Mouse (Mus musculus) intestine, embryonic 15.5 days (tissue): ENCODE data around the gene Spef1. TPM values are rescaled to one million over a fixed set of nuclear protein-coding genes. Genes with fewer than 3 reads are reported as not detected.

Source experiments
- ATAC-seq: fragments of 200-750 bp; cut with Nextera tagmentation; 2 replicates; pipeline ENCODE4 v1.8.0; 2017; ENCODE audit warnings: moderate TSS enrichment, moderate library complexity
- H3K27ac ChIP-seq: fragments of 300-500 bp; sonication (generic); 2 replicates; pipeline ENCODE4 v1.5.1; 2015; ENCODE audit warnings: mild to moderate bottlenecking, inconsistent platforms
- H3K27me3 ChIP-seq: fragments of 300-500 bp; sonication (generic); replicated peaks from 2 replicates; pipeline ENCODE4 v1.6.1; 2015; ENCODE audit warnings: inconsistent platforms
- H3K36me3 ChIP-seq: fragments of 300-500 bp; sonication (generic); 2 replicates; pipeline ENCODE4 v1.6.1; 2015; ENCODE audit warnings: inconsistent platforms
- H3K4me1 ChIP-seq: fragments of 300-500 bp; sonication (generic); replicated peaks from 2 replicates; pipeline ENCODE4 v1.6.1; 2015; ENCODE audit warnings: inconsistent platforms
- H3K4me2 ChIP-seq: fragments of 300-500 bp; sonication (generic); replicated peaks from 2 replicates; pipeline ENCODE4 v1.6.1; 2015; ENCODE audit warnings: mild to moderate bottlenecking, inconsistent platforms
- H3K4me3 ChIP-seq: fragments of 300-500 bp; sonication (generic); replicated peaks from 2 replicates; pipeline ENCODE4 v1.5.1; 2015; ENCODE audit warnings: inconsistent platforms
- H3K9ac ChIP-seq: fragments of 300-500 bp; sonication (generic); 2 replicates; pipeline ENCODE4 v1.6.1; 2015; ENCODE audit warnings: inconsistent platforms
- H3K9me3 ChIP-seq: fragments of 300-500 bp; sonication (generic); 2 replicates; pipeline ENCODE4 v1.6.1; 2016; ENCODE audit warnings: inconsistent platforms
- WGBS: fragments of 180-500 bp; shearing (Covaris S2); methylation state at CpG from one replicate; pipeline ENCODE4 v1.1.7; 2015; 5-methylcytosine and 5-hydroxymethylcytosine counted together
- polyA plus RNA-seq: library from polyadenylated mRNA; unstranded; fragments of >200 nt; fragmentation: Nextera tagmentation; extraction: Ambion mirVana; gene quantifications from 2 replicates; pipeline ENCODE4 v1.2.1, GENCODE M21; 2015

The Spef1 gene
- polyA plus RNA-seq, 1 experiment from 2014 or later, result 4.3 TPM

GRCm38 (mm10) chr2:131179246-131179886 is 7.7 kb downstream of the Spef1 start:
- peak overlapping the region; percentile 80 for H3K4me3 ChIP-seq
- WGBS, result under 1% methylated on average over 62 of the region's 67 CpGs
- no peaks in the 10 kb centered on the region for H3K27me3 ChIP-seq
- no peaks in the 10 kb centered on the region for H3K9me3 ChIP-seq
- peak overlapping the region; percentile 92 for H3K27ac ChIP-seq
- ATAC-seq, result peak; percentile 66
- peak overlapping the region; percentile 91 for H3K9ac ChIP-seq
- peak overlapping the region; percentile 97 for H3K4me2 ChIP-seq
- H3K4me1 ChIP-seq, result peaks cover 35% of the 10 kb centered on the region
- 0 out of 2 replicates have a peak, but pooled peaks cover 2% of the 10 kb centered on the region for H3K36me3 ChIP-seq

GRCm38 (mm10) chr2:131178828-131179245 is 8.2 kb downstream of the Spef1 start:
- H3K4me2 ChIP-seq, result peak overlapping the region; percentile 97
- ATAC-seq, result no peak
- H3K9ac ChIP-seq, result peak overlapping the region; percentile 91
- H3K27me3 ChIP-seq, result no peaks in the 10 kb centered on the region
- WGBS, result 26% methylated on average over 26 of the region's 26 CpGs
- H3K27ac ChIP-seq, result peak overlapping the region; percentile 92
- 0 out of 2 replicates have a peak, but pooled peaks cover 2% of the 10 kb centered on the region for H3K36me3 ChIP-seq
- H3K4me3 ChIP-seq, result peak overlapping the region; percentile 80
- H3K4me1 ChIP-seq, result peaks cover 35% of the 10 kb centered on the region
- no peaks in the 10 kb centered on the region for H3K9me3 ChIP-seq

- no peaks in the 10 kb centered on the region for H3K27me3 ChIP-seq
These were observed 9.2 kb downstream of the Spef1 start for GRCm38 (mm10) chr2:131177932-131178331.

GRCm38 (mm10) chr2:131176491-131176890 is 10.6 kb downstream of the Spef1 start:
- H3K4me3 ChIP-seq, result peak overlapping the region; percentile 80

More at GRCm38 (mm10) chr2:131177932-131178331, 9.2 kb downstream of the Spef1 start:
- H3K9me3 ChIP-seq, result no peaks in the 10 kb centered on the region
- H3K9ac ChIP-seq, result peak overlapping the region; percentile 91
- ATAC-seq, result no peak
- 68% methylated on average over 9 of the region's 9 CpGs for WGBS
- peak overlapping the region; percentile 80 for H3K4me3 ChIP-seq
- peak overlapping the region; percentile 92 for H3K27ac ChIP-seq
- peak overlapping the region; percentile 97 for H3K4me2 ChIP-seq
- H3K4me1 ChIP-seq, result peaks cover 35% of the 10 kb centered on the region
- H3K36me3 ChIP-seq, result 0 out of 2 replicates have a peak, but pooled peaks cover 2% of the 10 kb centered on the region

GRCm38 (mm10) chr2:131175945-131176309 is 11.2 kb downstream of the Spef1 start:
- Histone ChIP-seq H3K9me3 (no peaks in the 10 kb centered on the region), H3K4me1 (peaks cover 45% of the 10 kb centered on the region), H3K4me3 (peak overlapping the region; percentile 80; the same call in 1 of the 2 replicates), H3K4me2 (peak overlapping the region; percentile 97), H3K27me3 (peaks cover 15% of the 10 kb centered on the region), H3K9ac (no peak overlapping the region), H3K36me3 (0 out of 2 replicates have a peak, but pooled peaks cover 2% of the 10 kb centered on the region), H3K27ac (peak overlapping the region; percentile 92)
- no peak for ATAC-seq
- WGBS, result 81% methylated on average over 1 of the region's 1 CpGs

More at GRCm38 (mm10) chr2:131176491-131176890, 10.6 kb downstream of the Spef1 start:
- peaks cover 12% of the 10 kb centered on the region for H3K27me3 ChIP-seq
- H3K36me3 ChIP-seq, result 0 out of 2 replicates have a peak, but pooled peaks cover 2% of the 10 kb centered on the region
- H3K27ac ChIP-seq, result peak overlapping the region; percentile 92
- peaks cover 39% of the 10 kb centered on the region for H3K4me1 ChIP-seq
- H3K9ac ChIP-seq, result 0 out of 2 replicates have a peak overlapping the region, but pooled peaks have one; percentile 14
- H3K9me3 ChIP-seq, result no peaks in the 10 kb centered on the region
- peak overlapping the region; percentile 97 for H3K4me2 ChIP-seq
- ATAC-seq, result peak; percentile 75
- 49% methylated on average over 5 of the region's 5 CpGs for WGBS

GRCm38 (mm10) chr2:131175286-131175944 is 11.7 kb downstream of the Spef1 start:
- peak overlapping the region; percentile 92 for H3K27ac ChIP-seq
- 0 out of 2 replicates have a peak, but pooled peaks cover 2% of the 10 kb centered on the region for H3K36me3 ChIP-seq
- ATAC-seq, result no peak
- H3K4me3 ChIP-seq, result no peak overlapping the region
- peaks cover 47% of the 10 kb centered on the region for H3K4me1 ChIP-seq
- H3K4me2 ChIP-seq, result peak overlapping the region; percentile 97
- no peaks in the 10 kb centered on the region for H3K9me3 ChIP-seq
- WGBS, result 57% methylated on average over 3 of the region's 3 CpGs
- no peak overlapping the region for H3K9ac ChIP-seq
- peaks cover 15% of the 10 kb centered on the region for H3K27me3 ChIP-seq

- ATAC-seq, result 0 out of 2 replicates have a peak, but pooled peaks have one; percentile 16
- H3K27me3 ChIP-seq, result peaks cover 15% of the 10 kb centered on the region
These were observed 12.4 kb downstream of the Spef1 start for GRCm38 (mm10) chr2:131174700-131175099.

GRCm38 (mm10) chr2:131172322-131172721 is 14.8 kb downstream of the Spef1 start:
- peaks cover 15% of the 10 kb centered on the region for H3K27me3 ChIP-seq
- no peak overlapping the region for H3K9ac ChIP-seq
- H3K9me3 ChIP-seq, result no peaks in the 10 kb centered on the region
- no peak overlapping the region for H3K4me2 ChIP-seq
- no peak overlapping the region for H3K27ac ChIP-seq
- peaks cover 26% of the 10 kb centered on the region for H3K4me1 ChIP-seq
- 0 out of 2 replicates have a peak, but pooled peaks cover 2% of the 10 kb centered on the region for H3K36me3 ChIP-seq
- no peak overlapping the region for H3K4me3 ChIP-seq
- ATAC-seq, result no peak
- 55% methylated on average over 9 of the region's 9 CpGs for WGBS

More at GRCm38 (mm10) chr2:131174700-131175099, 12.4 kb downstream of the Spef1 start:
- Histone ChIP-seq H3K36me3 (0 out of 2 replicates have a peak, but pooled peaks cover 2% of the 10 kb centered on the region), H3K4me1 (peaks cover 44% of the 10 kb centered on the region), H3K4me2 (peak overlapping the region; percentile 85), H3K9me3 (no peaks in the 10 kb centered on the region), H3K27ac (no peak overlapping the region), H3K4me3 (peak overlapping the region; percentile 34), H3K9ac (no peak overlapping the region)
- WGBS, result 6% methylated on average over 11 of the region's 11 CpGs

GRCm38 (mm10) chr2:131171401-131172104 is 15.5 kb downstream of the Spef1 start:
- peak overlapping the region; percentile 56 for H3K4me2 ChIP-seq
- peak overlapping the region; percentile 11; the same call in 1 of the 2 replicates for H3K9ac ChIP-seq
- no peaks in the 10 kb centered on the region for H3K36me3 ChIP-seq
- H3K4me3 ChIP-seq, result peak overlapping the region; percentile 19
- WGBS, result 16% methylated on average over 43 of the region's 43 CpGs
- no peak for ATAC-seq
- H3K27ac ChIP-seq, result no peak overlapping the region
- peaks cover 21% of the 10 kb centered on the region for H3K4me1 ChIP-seq
- H3K27me3 ChIP-seq, result peaks cover 15% of the 10 kb centered on the region
- no peaks in the 10 kb centered on the region for H3K9me3 ChIP-seq

- H3K4me1 ChIP-seq, result peaks cover 19% of the 10 kb centered on the region
- H3K36me3 ChIP-seq, result no peaks in the 10 kb centered on the region
- no peak overlapping the region for H3K27ac ChIP-seq
- H3K27me3 ChIP-seq, result peaks cover 15% of the 10 kb centered on the region
- 33% methylated on average over 9 of the region's 9 CpGs for WGBS
- H3K9ac ChIP-seq, result no peak overlapping the region
- no peak for ATAC-seq
- no peaks in the 10 kb centered on the region for H3K9me3 ChIP-seq
- peak overlapping the region; percentile 56 for H3K4me2 ChIP-seq
- peak overlapping the region; percentile 19; the same call in 1 of the 2 replicates for H3K4me3 ChIP-seq
These were observed 16.1 kb downstream of the Spef1 start for GRCm38 (mm10) chr2:131170936-131171335.

- no peak overlapping the region for H3K9ac ChIP-seq
- 67% methylated on average over 1 of the region's 1 CpGs for WGBS
- H3K27me3 ChIP-seq, result peaks cover 15% of the 10 kb centered on the region
- no peaks in the 10 kb centered on the region for H3K9me3 ChIP-seq
- ATAC-seq, result no peak
- H3K36me3 ChIP-seq, result no peaks in the 10 kb centered on the region
- H3K4me3 ChIP-seq, result no peak overlapping the region
- H3K4me2 ChIP-seq, result no peak overlapping the region
- H3K27ac ChIP-seq, result no peak overlapping the region
- peaks cover 12% of the 10 kb centered on the region; the same call in 1 of the 2 replicates for H3K4me1 ChIP-seq
These were observed 18.2 kb downstream of the Spef1 start for GRCm38 (mm10) chr2:131168914-131169313.
